Mouse (Mus musculus) myocyte (in vitro differentiated cells): Measurements from ENCODE around the gene Trappc10. TPM values are rescaled to one million over a fixed set of nuclear protein-coding genes. Genes with fewer than 3 reads are reported as not detected.

Experiments
- H3K27me3 ChIP-seq: one replicate; pipeline ENCODE4 v1.6.1; 2011; ENCODE audit not compliant: control insufficient read depth, insufficient read depth, insufficient read length
- H3K36me3 ChIP-seq: one replicate; pipeline ENCODE4 v1.6.1; 2011; ENCODE audit not compliant: control insufficient read depth, insufficient read depth
- H3K4me2 ChIP-seq: one replicate; pipeline ENCODE4 v1.6.1; 2011; ENCODE audit warnings: low read depth, control low read depth
- H3K4me3 ChIP-seq: one replicate; pipeline ENCODE4 v1.5.1; 2011; ENCODE audit warnings: mild to moderate bottlenecking, control low read depth, moderate library complexity
- H3K79me2 ChIP-seq: one replicate; pipeline ENCODE4 v1.6.1; 2011; ENCODE audit not compliant: control insufficient read depth, insufficient read depth
- H3ac ChIP-seq: one replicate; pipeline ENCODE4 v1.6.1; 2011; ENCODE audit not compliant: control insufficient read depth, insufficient read length
- CEBPB ChIP-seq: IDR thresholded peaks from 2 replicates; pipeline ENCODE4 v1.6.1; 2011; ENCODE audit warnings: mild to moderate bottlenecking, moderate library complexity; ENCODE audit not compliant: poor library complexity, insufficient read depth, severe bottlenecking
- E2F4 ChIP-seq: IDR thresholded peaks from one replicate; pipeline ENCODE4 v1.6.1; 2011; ENCODE audit warnings: mild to moderate bottlenecking, control low read depth, moderate library complexity; ENCODE audit not compliant: insufficient read depth
- MAX ChIP-seq: IDR thresholded peaks from one replicate; pipeline ENCODE4 v1.6.1; 2011; ENCODE audit warnings: low read depth, mild to moderate bottlenecking, control low read depth
- MYOD1 ChIP-seq, 3 experiments: IDR thresholded peaks; one replicate each; pipeline ENCODE4 v1.6.1; 2011; ENCODE audit warnings: control low read depth in 2 of 3, low read depth in 2 of 3, mild to moderate bottlenecking in 2 of 3, moderate library complexity in 1 of 3; ENCODE audit not compliant: insufficient read length in 2 of 3, control insufficient read depth in 1 of 3
- MYOG ChIP-seq, 3 experiments: IDR thresholded peaks; one replicate each; pipeline ENCODE4 v1.6.1; 2011; ENCODE audit warnings: control low read depth in 2 of 3, low read depth in 2 of 3, mild to moderate bottlenecking in 2 of 3; ENCODE audit not compliant: insufficient read length in 2 of 3, control insufficient read depth in 1 of 3, insufficient read depth in 1 of 3
- POLR2A ChIP-seq: IDR thresholded peaks from one replicate; pipeline ENCODE4 v1.6.1; 2011; ENCODE audit warnings: low read depth, mild to moderate bottlenecking, control low read depth, moderate library complexity; ENCODE audit not compliant: insufficient read length
- POLR2AphosphoS2 ChIP-seq: IDR thresholded peaks from one replicate; pipeline ENCODE4 v1.6.1; 2011; ENCODE audit warnings: low read depth, control low read depth; ENCODE audit not compliant: insufficient read length
- REST ChIP-seq: IDR thresholded peaks from one replicate; pipeline ENCODE4 v1.6.1; 2011; ENCODE audit warnings: mild to moderate bottlenecking, control low read depth, moderate library complexity; ENCODE audit not compliant: insufficient read depth, insufficient read length
- SRF ChIP-seq: IDR thresholded peaks from one replicate; pipeline ENCODE4 v1.6.1; 2011; ENCODE audit warnings: low read depth; ENCODE audit not compliant: control insufficient read depth, insufficient read length
- TCF12 ChIP-seq: IDR thresholded peaks from one replicate; pipeline ENCODE4 v1.6.1; 2011; ENCODE audit warnings: mild to moderate bottlenecking, control low read depth; ENCODE audit not compliant: poor library complexity, insufficient read depth, severe bottlenecking
- TCF3 ChIP-seq: IDR thresholded peaks from one replicate; pipeline ENCODE4 v1.6.1; 2011; ENCODE audit warnings: low read depth, control low read depth; ENCODE audit not compliant: insufficient read length
- USF1 ChIP-seq: IDR thresholded peaks from one replicate; pipeline ENCODE4 v1.6.1; 2011; ENCODE audit warnings: low read depth, mild to moderate bottlenecking, control low read depth, moderate library complexity
- polyA plus RNA-seq: library from polyadenylated mRNA; unstranded; fragments of >200 nt; fragmentation: generic; extraction: Trizol; gene quantifications from one replicate; pipeline ENCODE4 v1.2.1, GENCODE M21; 2012; ENCODE audit warnings: missing spikeins

Gene Trappc10
- polyA plus RNA-seq = 24.6 TPM

DNA sequence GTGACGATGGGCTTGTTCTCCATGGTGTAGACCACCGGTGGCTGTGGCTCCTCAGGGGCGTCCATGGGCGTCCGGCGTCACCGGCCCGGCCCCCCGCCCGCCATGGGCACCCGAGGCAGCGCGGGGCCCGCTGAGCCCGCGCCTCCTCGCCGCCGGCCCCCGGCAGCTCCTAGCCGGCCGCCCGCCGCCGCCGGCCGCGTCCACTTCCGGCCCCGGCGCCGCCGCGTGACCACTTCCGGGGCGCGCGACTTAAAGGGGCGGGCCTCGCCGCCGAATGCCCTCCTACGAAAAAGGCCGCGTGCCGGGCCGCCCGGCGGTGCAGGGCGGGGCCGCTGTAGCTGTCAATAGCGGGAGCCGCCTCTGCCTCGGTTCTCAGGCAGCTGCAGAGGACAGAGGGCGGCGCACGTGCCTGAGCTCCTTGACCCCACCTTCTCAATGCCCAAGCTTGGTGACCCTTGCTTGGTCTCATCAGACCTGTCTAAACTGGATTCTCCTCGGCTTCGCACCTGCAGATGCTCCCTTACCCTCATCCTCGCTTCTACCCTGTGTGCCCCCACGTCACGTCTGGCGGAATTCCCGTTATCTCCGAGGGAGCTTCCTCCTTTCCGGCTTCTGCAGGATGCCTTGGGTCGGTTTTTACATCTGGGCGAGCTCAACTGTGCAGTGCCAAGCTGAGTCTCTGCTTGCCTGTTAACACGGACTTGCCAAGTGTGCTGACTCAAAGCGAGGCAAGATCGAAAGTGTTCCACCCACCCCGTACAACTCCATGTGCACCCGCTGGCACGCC lies at the start of gene Trappc10:
Gene Trappc10 (minus strand): TSS at position 204 of the 787 bp plus-strand sequence.
- Histone ChIP-seq H3K4me2 (peak within 1 kb of the TSS; percentile 97), H3K27me3 (no peaks in the 10 kb centered on the region), H3K36me3 (no peaks in the 10 kb centered on the region), H3K4me3 (peak within 1 kb of the TSS; percentile 72), H3K79me2 (peaks cover 35% of the 10 kb centered on the region), H3ac (peak within 1 kb of the TSS; percentile 94)
- TF ChIP-seq E2F4 (peak; percentile 18), MYOG (IDR thresholded peaks at IDR 0.05; ENCODE audit: control insufficient read depth in 1 of 3, insufficient read depth in 1 of 3, insufficient read length in 2 of 3, low read depth in 2 of 3) (peak in 2 of 3 experiments; percentile 0 to 69), MAX (peak; percentile 47), POLR2AphosphoS2 (peak; percentile 31), REST (no peak), USF1 (no peak), MYOD1 (IDR thresholded peaks at IDR 0.05; ENCODE audit: control insufficient read depth in 1 of 3, insufficient read length in 2 of 3, low read depth in 2 of 3) (peak in 2 of 3 experiments; percentile 11 to 59), POLR2A (peak; percentile 80), SRF (peak; percentile 43), CEBPB (no peak)

- H3K27me3 ChIP-seq = no peaks in the 10 kb centered on the region
- no peaks in the 10 kb centered on the region for H3K36me3 ChIP-seq
- H3ac ChIP-seq = no peak overlapping the region
- TF ChIP-seq REST = no peak
- no peak overlapping the region for H3K4me2 ChIP-seq
- peaks cover 27% of the 10 kb centered on the region for H3K79me2 ChIP-seq
- no peak overlapping the region for H3K4me3 ChIP-seq
Measured at GRCm38 (mm10) chr10:78293576-78293975, 49.1 kb upstream of the Trappc10 start.

- Histone ChIP-seq H3K36me3 (no peaks in the 10 kb centered on the region), H3K4me3 (no peak overlapping the region), H3K27me3 (no peaks in the 10 kb centered on the region), H3K4me2 (no peak overlapping the region), H3K79me2 (peaks cover 27% of the 10 kb centered on the region), H3ac (no peak overlapping the region)
- TF ChIP-seq POLR2AphosphoS2 (no peak), CEBPB (no peak), SRF (no peak), POLR2A (no peak), REST (no peak), MYOG (IDR thresholded peaks at IDR 0.05; ENCODE audit: control insufficient read depth in 1 of 3, insufficient read depth in 1 of 3, insufficient read length in 2 of 3, low read depth in 2 of 3) (no peak), USF1 (no peak), TCF12 (no peak), TCF3 (no peak), E2F4 (no peak), MAX (no peak), MYOD1 (IDR thresholded peaks at IDR 0.05; ENCODE audit: control insufficient read depth in 1 of 3, insufficient read length in 2 of 3, low read depth in 2 of 3) (no peak)
Measured at GRCm38 (mm10) chr10:78292381-78292780, 47.9 kb upstream of the Trappc10 start.

DNA sequence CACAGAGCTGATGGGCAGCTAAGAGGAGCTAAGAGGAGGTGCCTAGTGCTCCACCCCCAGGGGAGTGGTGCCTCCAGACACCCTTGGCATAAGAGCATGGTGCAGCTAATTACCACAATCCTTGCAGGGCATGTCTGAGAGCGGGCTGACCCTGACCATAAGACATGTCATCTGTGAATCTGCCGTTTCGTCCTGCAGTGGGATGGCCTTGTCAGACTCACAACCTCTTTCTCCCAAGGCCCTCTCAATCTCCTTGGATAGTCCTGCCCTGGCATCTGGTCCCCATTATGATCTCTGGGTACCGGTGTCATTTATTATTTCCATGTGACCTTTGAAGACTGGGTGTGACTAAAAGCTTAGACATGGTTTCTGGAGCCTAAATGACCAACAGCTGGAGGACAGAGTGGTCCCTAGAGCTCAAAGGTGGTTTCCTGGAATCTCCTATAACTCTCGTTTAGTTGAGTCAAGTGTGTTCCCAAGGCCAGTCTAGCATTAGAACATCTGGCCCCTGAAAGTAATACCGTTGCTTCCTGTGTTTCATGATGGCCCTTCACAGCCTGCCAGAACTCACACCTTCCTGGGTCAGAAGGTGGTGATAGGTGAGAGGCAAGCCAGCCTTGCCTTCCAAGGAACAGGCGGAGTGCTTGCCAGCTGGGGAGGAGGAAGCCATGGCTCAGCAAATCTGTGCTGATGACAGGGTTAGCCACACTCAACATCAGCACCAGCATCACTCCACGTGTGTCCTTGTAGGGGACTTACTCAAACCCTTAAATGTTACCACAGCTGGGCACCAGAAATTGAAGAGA lies 46.5 kb upstream of the Trappc10 start:
- no peaks in the 10 kb centered on the region for H3K27me3 ChIP-seq
- H3K4me3 ChIP-seq = no peak overlapping the region
- H3K79me2 ChIP-seq = peaks cover 14% of the 10 kb centered on the region
- no peak overlapping the region for H3K4me2 ChIP-seq
- no peak overlapping the region for H3ac ChIP-seq
- H3K36me3 ChIP-seq = no peaks in the 10 kb centered on the region
- TF ChIP-seq TCF3 (no peak), MYOG (IDR thresholded peaks at IDR 0.05; ENCODE audit: control insufficient read depth in 1 of 3, insufficient read depth in 1 of 3, insufficient read length in 2 of 3, low read depth in 2 of 3) (no peak), SRF (no peak), USF1 (no peak), POLR2A (no peak), TCF12 (no peak), E2F4 (no peak), POLR2AphosphoS2 (no peak), CEBPB (no peak), MYOD1 (IDR thresholded peaks at IDR 0.05; ENCODE audit: control insufficient read depth in 1 of 3, insufficient read length in 2 of 3, low read depth in 2 of 3) (no peak), MAX (no peak), REST (no peak)
